Mouse (Mus musculus): ENCODE measurements around the gene Kcnj6. TPM values are rescaled to one million over a fixed set of nuclear protein-coding genes. Genes with fewer than 3 reads are reported as not detected.

The Kcnj6 gene
- total RNA-seq, 2 experiments from 2014 or later, result 77.0 to 103 TPM

- no peak for DNase-seq (ENCODE audit: low spot score in 2 of 2)
- intact Hi-C loops (cut with DNase I), result no loop called here
Observed at GRCm38 (mm10) chr16:94736462-94737358, 260.8 kb downstream of the Kcnj6 start.

GRCm38 (mm10) chr16:94735472-94735871, 262.0 kb downstream of the Kcnj6 start:
- intact Hi-C loops (cut with DNase I), result no loop called here
- no peak for DNase-seq (ENCODE audit: low spot score in 2 of 2)

GRCm38 (mm10) chr16:94731027-94731426, 266.5 kb downstream of the Kcnj6 start:
- intact Hi-C loops (cut with DNase I), result no loop called here

GRCm38 (mm10) chr16:94729236-94729635, 268.3 kb downstream of the Kcnj6 start:
- intact Hi-C loops (cut with DNase I), result no loop called here
- DNase-seq (ENCODE audit: low spot score in 2 of 2), result no peak

More at GRCm38 (mm10) chr16:94731027-94731426, 266.5 kb downstream of the Kcnj6 start:
- no peak for DNase-seq (ENCODE audit: low spot score in 2 of 2)

- peak; percentile 44 to 50 for DNase-seq (ENCODE audit: low spot score in 2 of 2)
- intact Hi-C loops (cut with DNase I), result loop anchor here (5.0 kb wide), 1 partner anchor 197 kb away; the partner anchor contains the start of gene Vps26c
Observed at GRCm38 (mm10) chr16:94724747-94725211, 272.7 kb downstream of the Kcnj6 start.

GRCm38 (mm10) chr16:94724061-94724596, 273.4 kb downstream of the Kcnj6 start:
- intact Hi-C loops (cut with DNase I), result loop anchor here (5.0 kb wide), 1 partner anchor 197 kb away; the partner anchor contains the start of gene Vps26c
- DNase-seq (ENCODE audit: low spot score in 2 of 2), result peak; percentile 89 to 91

GRCm38 (mm10) chr16:94722936-94723335, 274.6 kb downstream of the Kcnj6 start:
- no peak for DNase-seq (ENCODE audit: low spot score in 2 of 2)
- intact Hi-C loops (cut with DNase I), result loop anchor here (5.0 kb wide), 1 partner anchor 196 kb away; the partner anchor contains the start of gene Vps26c

- no peak for DNase-seq (ENCODE audit: low spot score in 2 of 2)
- intact Hi-C loops (cut with DNase I), result loop anchor here (5.0 kb wide), 1 partner anchor 194 kb away; the partner anchor contains the start of gene Vps26c
Observed at GRCm38 (mm10) chr16:94721549-94722006, 275.9 kb downstream of the Kcnj6 start.

- intact Hi-C loops (cut with DNase I), result loop anchor here (5.0 kb wide), 1 partner anchor 193 kb away; the partner anchor contains the start of gene Vps26c
- no peak for DNase-seq (ENCODE audit: low spot score in 2 of 2)
Observed at GRCm38 (mm10) chr16:94720476-94721153, 276.9 kb downstream of the Kcnj6 start.

GRCm38 (mm10) chr16:94719488-94719887, 278.0 kb downstream of the Kcnj6 start:
- intact Hi-C loops (cut with DNase I), result loop anchor here (10.0 kb wide), 1 partner anchor 145 kb away; the partner anchor contains the start of gene Dyrk1a
- DNase-seq (ENCODE audit: low spot score in 2 of 2), result no peak

GRCm38 (mm10) chr16:94718919-94719318, 278.6 kb downstream of the Kcnj6 start:
- no peak for DNase-seq (ENCODE audit: low spot score in 2 of 2)
- intact Hi-C loops (cut with DNase I), result loop anchor here (10.0 kb wide), 1 partner anchor 144 kb away; the partner anchor contains the start of gene Dyrk1a

GRCm38 (mm10) chr16:94717051-94717450, 280.4 kb downstream of the Kcnj6 start:
- no peak for DNase-seq (ENCODE audit: low spot score in 2 of 2)
- intact Hi-C loops (cut with DNase I), result loop anchor here (10.0 kb wide), 1 partner anchor 142 kb away; the partner anchor contains the start of gene Dyrk1a

- no peak for DNase-seq (ENCODE audit: low spot score in 2 of 2)
- intact Hi-C loops (cut with DNase I), result loop anchor here (10.0 kb wide), 1 partner anchor 140 kb away; the partner anchor contains the start of gene Dyrk1a
Observed at GRCm38 (mm10) chr16:94714483-94714882, 283.0 kb downstream of the Kcnj6 start.

GRCm38 (mm10) chr16:94713480-94714094, 283.9 kb downstream of the Kcnj6 start:
- DNase-seq (ENCODE audit: low spot score in 2 of 2), result peak; percentile 84 to 91
- intact Hi-C loops (cut with DNase I), result loop anchor here (10.0 kb wide), 1 partner anchor 139 kb away; the partner anchor contains the start of gene Dyrk1a

GRCm38 (mm10) chr16:94701971-94702370, 295.5 kb downstream of the Kcnj6 start:
- DNase-seq (ENCODE audit: low spot score in 2 of 2), result no peak
- intact Hi-C loops (cut with DNase I), result no loop called here

GRCm38 (mm10) chr16:94701141-94701540, 296.4 kb downstream of the Kcnj6 start:
- no peak for DNase-seq (ENCODE audit: low spot score in 2 of 2)
- intact Hi-C loops (cut with DNase I), result no loop called here
